Mouse (Mus musculus): ENCODE data around the gene Wdr24.

The Wdr24 gene

DNA sequence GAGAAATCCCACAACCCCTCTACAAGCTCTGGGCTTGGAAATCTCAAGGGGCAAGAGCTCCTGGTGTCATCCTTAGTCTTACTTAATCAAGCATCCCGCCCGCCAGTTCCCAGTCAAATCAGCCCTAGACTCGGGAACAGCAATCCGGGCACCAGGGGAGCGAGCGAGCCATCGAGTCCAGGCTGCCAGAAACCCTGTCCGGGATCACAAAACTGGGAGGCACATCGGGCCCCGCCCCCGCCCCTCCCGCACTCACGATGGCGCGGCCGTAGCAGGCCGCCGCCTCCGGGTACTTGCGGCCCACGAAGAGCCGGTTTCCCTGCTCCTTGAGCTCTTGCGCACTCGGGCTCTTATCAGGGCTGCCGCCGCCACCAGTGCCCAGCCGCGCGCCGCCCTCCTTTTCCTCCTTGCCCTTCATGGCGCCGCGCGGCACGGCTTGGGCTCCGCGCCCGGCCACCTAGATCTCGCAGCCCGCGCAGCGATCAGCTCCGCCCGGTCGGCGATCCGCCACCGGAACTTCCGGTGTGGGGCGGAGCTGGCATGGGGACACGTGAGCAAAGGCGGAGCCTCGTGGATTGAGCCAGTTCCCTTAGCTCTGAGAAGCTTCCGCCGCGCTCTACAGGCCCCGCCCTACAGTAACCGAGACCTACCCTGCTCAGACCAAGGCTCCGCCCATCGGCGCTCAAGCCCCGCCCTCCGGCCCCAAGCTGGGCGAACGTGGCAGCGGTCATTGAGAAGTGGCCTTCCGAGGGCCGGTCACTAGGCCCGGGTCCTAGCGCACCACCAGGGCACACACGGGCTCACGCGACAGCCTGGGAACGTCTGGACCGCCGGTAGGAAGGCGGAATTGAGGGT is 9.2 kb downstream of the Wdr24 start:
- DNase-seq: peak; percentile 97 to 98

- peak; percentile 63 to 74 for DNase-seq
Observed at GRCm38 (mm10) chr17:25833291-25833663, 9.8 kb downstream of the Wdr24 start, which contains the start of gene Stub1. TSS of gene Stub1 (minus strand) at chr17:25833404.

DNA sequence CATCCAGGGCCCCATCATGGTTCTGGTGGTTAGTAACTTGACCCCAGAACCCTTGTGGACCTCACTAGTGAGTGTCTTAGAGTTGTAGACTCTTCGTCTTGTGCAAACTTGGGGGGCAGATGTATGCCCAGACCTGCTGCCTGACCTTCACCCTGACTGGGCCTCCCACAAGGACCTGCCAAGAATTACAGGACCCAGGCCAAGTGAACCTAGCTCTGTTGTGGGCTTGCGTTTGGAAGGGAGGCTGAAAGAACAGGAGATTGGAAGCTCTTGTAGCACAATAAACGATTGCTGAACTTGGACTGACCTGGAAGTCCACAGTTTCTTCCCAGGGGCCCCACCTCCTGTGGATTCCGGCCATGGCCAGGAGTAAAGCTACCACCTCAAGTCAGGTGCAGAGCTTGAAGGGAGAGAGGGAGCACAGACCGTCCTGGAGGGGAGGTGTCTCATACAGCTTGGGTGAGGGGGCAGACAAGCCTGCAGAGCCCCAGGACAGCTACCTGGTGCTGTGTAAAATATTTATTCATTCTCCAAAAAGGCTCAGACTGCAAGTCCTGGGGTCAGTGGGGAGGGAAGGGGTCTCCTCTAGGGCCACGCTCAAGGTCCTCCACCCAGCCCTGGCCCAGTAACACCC is 10.7 kb downstream of the Wdr24 start:
- peak in 1 of 2 experiments; percentile 19 for DNase-seq

DNA sequence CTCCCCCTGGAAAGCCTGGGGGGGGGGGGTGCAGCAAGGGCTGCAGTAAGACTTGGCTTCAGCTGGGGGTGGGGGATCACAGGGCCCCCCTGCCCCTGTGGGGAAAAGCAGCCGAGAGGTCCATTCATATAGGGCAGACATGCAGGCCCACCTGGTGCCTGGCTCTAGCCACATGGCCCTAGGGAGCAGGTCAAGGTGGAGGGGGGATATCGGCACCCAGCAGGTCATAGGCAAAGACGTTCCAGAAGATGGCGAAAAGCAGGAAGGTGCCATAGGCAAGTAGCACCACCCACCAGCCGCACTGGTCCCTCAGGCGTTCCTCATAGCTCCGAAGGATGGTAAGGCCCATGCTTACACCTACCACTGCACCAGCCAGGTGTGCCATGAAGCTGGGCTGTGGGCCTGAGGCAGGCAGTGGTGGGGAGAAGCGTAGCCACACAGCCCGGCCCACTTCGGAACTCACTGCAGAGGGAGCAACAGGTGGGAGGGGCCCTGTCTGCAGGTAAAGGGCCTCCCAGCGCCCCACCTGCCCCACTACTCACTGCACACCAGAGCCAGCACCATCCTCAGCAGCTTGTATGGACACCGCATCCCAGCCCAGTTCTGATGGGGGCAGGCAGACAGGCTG is 11.3 kb downstream of the Wdr24 start:
- peak in 1 of 2 experiments; percentile 25 for DNase-seq

GRCm38 (mm10) chr17:25835301-25835700 is 11.9 kb downstream of the Wdr24 start:
- DNase-seq: no peak

DNA sequence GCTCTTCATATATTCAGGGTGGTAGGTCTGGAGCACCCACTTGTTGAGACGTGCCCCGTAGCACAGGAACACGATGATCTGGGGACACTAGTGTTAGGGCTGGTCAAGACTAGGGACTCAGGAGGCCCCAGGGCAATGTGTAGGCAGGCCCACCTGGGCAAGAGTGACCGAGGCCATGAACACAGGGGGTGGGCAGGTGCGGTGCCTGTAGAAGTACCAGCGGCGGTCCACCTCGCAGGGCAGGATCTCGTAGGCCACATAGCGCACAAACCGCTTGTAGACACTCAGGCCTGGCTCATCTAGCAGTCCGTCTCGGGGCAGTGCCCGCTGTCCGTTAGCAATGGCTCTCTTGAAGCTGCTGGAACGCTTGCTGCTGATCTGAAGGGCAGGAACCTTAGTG is 12.4 kb downstream of the Wdr24 start:
- DNase-seq: peak in 1 of 2 experiments; percentile 13

GRCm38 (mm10) chr17:25836397-25837075 is 13.1 kb downstream of the Wdr24 start:
- peak in 1 of 2 experiments; percentile 36 for DNase-seq

DNA sequence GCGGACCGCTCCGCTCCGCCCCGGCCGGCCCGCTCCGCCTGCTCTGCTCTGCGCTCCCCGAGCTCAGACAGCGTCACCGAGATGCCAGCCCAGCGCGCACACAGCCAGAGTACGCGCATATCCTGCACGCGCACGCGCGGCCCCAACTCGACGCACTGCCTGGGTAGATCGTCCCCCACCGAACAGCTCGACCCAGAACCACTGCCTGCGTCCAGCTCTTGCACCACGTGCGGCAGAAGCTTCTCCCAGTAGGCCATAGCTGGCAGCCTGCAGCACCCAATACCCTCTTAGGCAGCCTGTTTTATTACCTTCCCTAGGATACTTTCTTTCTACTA is 13.6 kb downstream of the Wdr24 start, which contains the start of gene Rhbdl1:
Gene Rhbdl1, minus strand, starts transcription at position 220 of the 335 bp plus-strand sequence.
- DNase-seq: no peak

DNA sequence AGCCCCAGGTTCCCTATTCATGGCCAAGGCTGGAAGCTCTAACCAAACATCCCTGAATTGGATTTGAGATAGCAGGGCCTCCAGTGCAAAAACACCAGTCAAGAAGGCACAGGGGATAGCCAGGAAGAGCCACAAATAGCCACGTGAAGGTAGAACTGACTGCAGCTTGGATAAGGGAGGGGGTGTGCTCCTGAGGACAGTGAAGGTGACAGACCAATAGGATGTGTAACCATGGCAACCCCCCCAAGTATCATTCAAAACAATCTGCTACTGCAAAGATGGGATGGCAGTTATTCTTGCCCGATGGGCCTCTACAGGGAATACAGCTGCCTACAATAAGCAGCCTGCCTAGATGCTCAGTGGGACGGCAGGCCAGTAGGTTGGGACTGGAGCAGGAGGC is 14.1 kb downstream of the Wdr24 start:
- no peak for DNase-seq

- peak in 1 of 2 experiments; percentile 3 for DNase-seq
Observed at GRCm38 (mm10) chr17:25838904-25839303, 15.5 kb downstream of the Wdr24 start.

- DNase-seq: no peak
Observed at GRCm38 (mm10) chr17:25839455-25840235, 16.2 kb downstream of the Wdr24 start.

GRCm38 (mm10) chr17:25840519-25840918 is 17.1 kb downstream of the Wdr24 start:
- DNase-seq: no peak

- no peak for DNase-seq
Observed at GRCm38 (mm10) chr17:25841117-25841880, 17.9 kb downstream of the Wdr24 start, which contains the start of gene Gm20683. TSS of gene Gm20683 (minus strand) at chr17:25841763.

DNA sequence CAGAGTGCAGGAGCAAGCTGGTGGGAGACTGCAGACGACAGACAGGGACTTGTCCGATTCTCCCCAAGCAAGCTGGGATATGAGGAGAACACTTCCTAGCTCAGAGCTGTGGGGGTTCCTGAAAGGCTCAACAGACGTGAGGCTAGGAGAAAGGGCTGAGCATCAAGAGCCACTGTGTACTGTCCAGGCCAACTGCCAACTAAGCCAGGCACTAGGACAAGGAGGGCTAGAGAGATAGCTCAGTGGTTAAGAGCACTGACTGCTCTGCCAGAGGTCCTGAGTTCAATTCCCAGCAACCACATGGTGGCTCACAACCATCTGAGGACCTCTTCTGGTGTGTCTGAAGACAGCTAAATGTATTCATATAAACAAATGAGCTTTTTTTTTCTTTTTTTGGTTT is 19.1 kb downstream of the Wdr24 start:
- no peak for DNase-seq

GRCm38 (mm10) chr17:25843122-25843521 is 19.7 kb downstream of the Wdr24 start:
- DNase-seq: no peak

GRCm38 (mm10) chr17:25843636-25844395 is 20.4 kb downstream of the Wdr24 start:
- DNase-seq: no peak

- DNase-seq: peak; percentile 95 to 97
Observed at GRCm38 (mm10) chr17:25844396-25844901, 21.0 kb downstream of the Wdr24 start, which contains the start of gene Rhot2. TSS of gene Rhot2 (minus strand) at chr17:25844851.

DNA sequence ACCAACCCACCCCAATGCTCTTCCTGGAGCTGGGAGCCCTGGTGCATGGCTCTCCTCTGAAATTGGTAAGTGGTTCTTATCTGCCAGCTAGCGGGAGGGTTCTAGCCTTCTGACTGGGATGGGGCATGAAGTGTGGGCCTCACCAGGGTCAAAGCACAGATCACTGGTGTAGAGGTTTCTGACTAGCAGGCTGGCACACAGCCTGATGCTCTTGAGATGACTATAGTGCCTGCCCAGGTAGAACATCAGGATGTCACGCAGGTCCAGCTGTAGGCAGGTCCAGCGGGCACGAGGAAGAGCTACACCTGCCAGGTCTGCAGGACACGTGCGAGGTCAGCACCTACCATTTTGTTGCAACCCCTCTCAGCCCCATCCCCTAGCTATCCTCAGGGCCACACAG is 36.8 kb downstream of the Wdr24 start:
- DNase-seq: no peak

- DNase-seq: peak; percentile 84 to 89
Observed at GRCm38 (mm10) chr17:25860832-25861703, 37.6 kb downstream of the Wdr24 start, which contains the start of gene Wdr90. TSS of gene Wdr90 (minus strand) at chr17:25861501.

Data from thymus, adult 18-20 months (tissue).